Mouse (Mus musculus) olfactory bulb, adult 2 months (tissue): Measurements from ENCODE around the gene Fbxo42. TPM values are rescaled to one million over a fixed set of nuclear protein-coding genes. Genes with fewer than 3 reads are reported as not detected.

Experiments used
- H3K27ac ChIP-seq: fragments of 200-500 bp; 2 replicates; pipeline ENCODE4 v1.5.1; 2012; ENCODE audit warnings: low read depth, low read length; ENCODE audit not compliant: insufficient read depth
- H3K4me1 ChIP-seq: fragments of 200-500 bp; 2 replicates; pipeline ENCODE4 v1.6.1; 2012; ENCODE audit warnings: low read length; ENCODE audit not compliant: control insufficient read depth, insufficient read depth
- H3K4me3 ChIP-seq: fragments of 200-500 bp; 2 replicates; pipeline ENCODE4 v1.5.1; 2012; ENCODE audit warnings: mild to moderate bottlenecking, low read depth, low read length, moderate library complexity; ENCODE audit not compliant: insufficient read depth
- CTCF ChIP-seq: fragments of 200-500 bp; IDR thresholded peaks from 2 replicates; pipeline ENCODE4 v1.5.1; 2012; ENCODE audit warnings: low read depth, mild to moderate bottlenecking, low read length, moderate library complexity; ENCODE audit not compliant: insufficient read depth
- POLR2A ChIP-seq: fragments of 200-500 bp; IDR thresholded peaks from 2 replicates; pipeline ENCODE4 v1.6.1; 2012; ENCODE audit warnings: mild to moderate bottlenecking, low read depth, low read length, moderate library complexity; ENCODE audit not compliant: insufficient read depth
- WGBS: fragments of 180-500 bp; shearing (Covaris S2); methylation state at CpG from one replicate; pipeline ENCODE4 v1.1.7; 2018; 5-methylcytosine and 5-hydroxymethylcytosine counted together
- polyA plus RNA-seq: library from polyadenylated mRNA; stranded (reverse); fragments of >200 nt; gene quantifications from 2 replicates; pipeline ENCODE4 v1.2.4, GENCODE M21; 2012; ENCODE audit warnings: low replicate concordance; ENCODE audit not compliant: missing spikeins, insufficient read depth, insufficient read length

The Fbxo42 gene
- polyA plus RNA-seq, 1 experiment, result 51.1 TPM

DNA sequence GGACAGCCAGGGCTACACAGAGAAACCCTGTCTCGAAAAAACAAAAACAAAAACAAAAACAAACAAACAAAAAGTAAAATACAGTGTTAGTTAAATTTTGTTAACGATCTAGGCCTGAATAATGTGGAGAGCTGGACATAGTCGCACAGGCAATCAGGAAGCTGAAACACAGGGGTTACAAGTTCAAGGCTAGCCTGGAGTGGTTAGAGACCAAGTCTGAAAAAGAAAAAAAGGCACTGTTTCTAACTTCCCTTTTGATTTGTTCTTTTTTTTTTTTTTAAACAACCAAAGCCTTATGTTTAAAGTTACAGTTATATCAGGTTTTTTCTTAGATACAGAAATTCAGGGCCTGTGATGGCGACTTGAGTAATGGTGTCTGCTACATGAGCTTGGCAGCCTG, 12.5 kb downstream of the Fbxo42 start:
- TF ChIP-seq POLR2A, result no peak
- no peak for TF ChIP-seq CTCF
- no peak overlapping the region for H3K4me3 ChIP-seq
- H3K27ac ChIP-seq, result no peak overlapping the region
- 85% methylated on average over 4 of the region's 4 CpGs for WGBS
- peaks cover 9% of the 10 kb centered on the region for H3K4me1 ChIP-seq

DNA sequence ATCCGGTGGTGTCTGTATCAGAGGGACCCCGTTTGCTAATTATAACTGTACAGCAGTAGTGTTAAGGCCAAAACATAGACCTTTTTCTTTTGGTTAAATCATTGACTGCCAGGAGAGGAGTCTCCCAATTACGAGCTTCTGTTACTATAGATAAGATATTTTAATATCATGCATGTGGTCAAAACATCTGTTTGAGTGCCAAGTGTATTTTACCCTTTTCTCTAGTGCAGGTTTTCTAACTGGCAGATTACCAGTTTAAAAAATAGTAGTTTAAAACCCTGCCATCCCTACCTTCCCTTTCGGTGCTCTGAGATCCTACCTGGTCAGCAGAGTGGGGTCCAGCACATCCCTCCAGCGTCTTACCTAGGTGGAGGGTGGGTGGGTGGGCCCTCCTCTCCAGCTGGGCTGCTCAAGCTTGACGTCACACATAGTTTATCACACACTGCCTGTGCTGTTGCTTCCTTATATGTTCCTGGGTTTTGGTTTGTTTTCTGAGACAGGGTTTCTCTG, 14.0 kb downstream of the Fbxo42 start:
- Histone ChIP-seq H3K27ac (no peak overlapping the region), H3K4me3 (no peak overlapping the region), H3K4me1 (peaks cover 12% of the 10 kb centered on the region)
- no peak for TF ChIP-seq CTCF
- no peak for TF ChIP-seq POLR2A
- 66% methylated on average over 6 of the region's 6 CpGs for WGBS

DNA sequence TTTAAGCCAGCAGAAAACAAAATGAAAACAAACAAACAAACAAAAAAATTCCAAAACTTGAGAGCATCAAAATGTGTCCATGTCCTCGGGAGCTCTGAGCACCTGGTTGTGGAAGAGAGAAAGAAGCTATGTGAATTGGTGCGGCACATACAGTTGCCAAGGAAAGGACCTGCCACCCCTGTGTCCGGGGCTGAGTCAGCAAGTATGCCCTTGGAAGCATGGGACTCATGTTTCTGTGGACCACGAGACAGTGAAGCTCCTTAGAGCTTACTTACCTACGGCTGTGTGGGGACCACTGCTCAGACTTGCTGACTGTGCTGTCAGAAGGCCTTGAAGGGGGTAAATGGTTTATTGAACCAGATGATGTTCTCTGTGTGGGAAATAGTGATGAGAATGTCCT, 16.0 kb downstream of the Fbxo42 start:
- Histone ChIP-seq H3K4me3 (no peak overlapping the region), H3K4me1 (peaks cover 8% of the 10 kb centered on the region), H3K27ac (no peak overlapping the region)
- TF ChIP-seq POLR2A, result no peak
- no peak for TF ChIP-seq CTCF
- 89% methylated on average over 5 of the region's 5 CpGs for WGBS

DNA sequence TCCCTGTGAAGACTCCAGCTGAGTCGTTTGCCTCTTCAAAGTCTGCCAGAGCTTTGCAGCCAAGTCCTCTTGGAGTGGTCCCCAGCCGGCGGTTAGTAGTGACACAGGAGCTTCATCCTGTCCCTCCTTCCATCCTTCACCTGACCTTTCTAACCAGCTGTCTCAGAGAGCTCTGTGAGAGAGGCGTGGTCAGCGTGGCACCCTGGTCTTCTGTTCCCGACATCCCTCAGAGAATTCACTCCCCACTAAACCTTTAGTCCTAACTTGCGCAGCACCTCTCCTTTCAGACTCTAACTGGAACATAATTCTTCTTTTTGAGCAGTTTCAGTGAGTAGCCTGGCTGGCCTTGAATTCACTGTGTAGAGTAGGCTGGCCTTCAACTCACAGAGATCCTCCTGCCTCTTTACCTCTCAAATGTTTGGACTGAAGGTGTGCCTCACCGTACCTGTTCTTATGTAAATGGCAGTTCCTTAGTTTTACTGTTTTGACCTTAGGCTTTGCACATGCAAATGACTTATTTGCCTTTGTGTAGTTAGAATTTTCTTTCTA, 18.1 kb downstream of the Fbxo42 start:
- Histone ChIP-seq H3K4me3 (no peak overlapping the region), H3K4me1 (peaks cover 6% of the 10 kb centered on the region), H3K27ac (no peak overlapping the region)
- 73% methylated on average over 8 of the region's 8 CpGs for WGBS
- TF ChIP-seq POLR2A (no peak), CTCF (no peak)

DNA sequence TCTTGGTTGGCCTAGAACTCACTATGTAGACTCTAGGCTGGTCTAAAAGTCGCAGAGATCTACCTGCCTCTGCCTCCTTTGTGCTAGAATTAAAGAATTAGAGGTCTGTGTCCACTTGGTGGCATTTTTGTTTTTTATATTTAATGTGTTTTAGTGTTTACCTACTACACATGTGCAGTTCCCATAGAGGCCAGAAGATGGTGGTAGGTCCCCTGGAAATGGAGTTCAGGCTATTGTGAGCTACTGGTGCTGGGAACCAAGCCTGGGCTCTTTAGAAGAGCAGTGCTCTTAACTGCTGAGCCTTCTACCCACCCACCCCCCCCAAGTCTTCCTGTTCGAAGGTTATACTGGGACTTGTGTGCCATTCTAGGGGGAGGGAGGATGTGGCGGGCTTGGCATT, 19.4 kb downstream of the Fbxo42 start:
- no peak for TF ChIP-seq POLR2A
- TF ChIP-seq CTCF, result no peak
- no peak overlapping the region for H3K4me3 ChIP-seq
- 95% methylated on average over 3 of the region's 3 CpGs for WGBS
- H3K4me1 ChIP-seq, result peaks cover 7% of the 10 kb centered on the region
- H3K27ac ChIP-seq, result no peak overlapping the region

DNA sequence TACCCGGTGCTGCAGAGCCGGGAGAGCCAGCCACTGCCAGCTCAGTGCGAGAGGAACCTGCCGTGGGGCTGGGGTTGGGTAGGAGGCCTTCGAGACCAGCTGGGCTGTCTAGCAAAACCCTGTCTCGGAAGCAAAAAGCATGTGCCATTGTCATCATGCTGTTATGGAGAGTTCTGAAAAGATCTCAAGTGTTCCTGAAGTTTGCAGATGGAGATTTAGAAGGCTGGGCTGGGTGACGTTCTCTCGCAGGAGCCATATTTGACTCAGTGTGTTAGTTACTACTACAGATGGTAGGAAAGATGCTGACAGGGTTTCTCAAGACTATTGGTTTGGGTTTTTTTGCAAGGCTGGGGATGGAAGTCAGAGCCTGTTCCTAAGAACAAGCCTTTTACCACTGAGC, 24.4 kb downstream of the Fbxo42 start:
- H3K27ac ChIP-seq, result no peak overlapping the region
- 86% methylated on average over 8 of the region's 8 CpGs for WGBS
- no peak overlapping the region for H3K4me3 ChIP-seq
- H3K4me1 ChIP-seq, result peaks cover 9% of the 10 kb centered on the region
- TF ChIP-seq CTCF, result no peak
- TF ChIP-seq POLR2A, result no peak

DNA sequence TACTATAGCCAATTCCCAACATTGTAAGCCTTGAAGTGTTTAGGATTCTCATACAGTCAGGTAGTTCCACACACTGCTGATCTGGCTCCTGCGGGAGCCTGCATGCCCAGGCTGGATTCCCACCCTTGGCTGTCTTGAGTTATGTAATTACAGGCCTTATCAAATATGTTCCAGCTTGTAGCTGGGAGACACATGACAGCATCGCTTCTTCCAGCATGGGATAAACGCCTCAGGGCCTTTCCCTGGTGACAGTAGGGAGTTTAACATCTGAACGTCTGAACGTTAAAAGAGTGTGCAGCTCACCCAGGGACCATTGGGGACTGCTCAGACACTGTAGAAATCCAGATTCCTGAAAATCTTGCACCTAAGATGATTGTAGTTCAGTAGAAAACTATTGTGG, 28.1 kb downstream of the Fbxo42 start:
- no peak overlapping the region for H3K27ac ChIP-seq
- TF ChIP-seq CTCF (no peak), POLR2A (no peak)
- no peak overlapping the region for H3K4me3 ChIP-seq
- WGBS, result 29% methylated on average over 5 of the region's 5 CpGs
- peaks cover 16% of the 10 kb centered on the region for H3K4me1 ChIP-seq

DNA sequence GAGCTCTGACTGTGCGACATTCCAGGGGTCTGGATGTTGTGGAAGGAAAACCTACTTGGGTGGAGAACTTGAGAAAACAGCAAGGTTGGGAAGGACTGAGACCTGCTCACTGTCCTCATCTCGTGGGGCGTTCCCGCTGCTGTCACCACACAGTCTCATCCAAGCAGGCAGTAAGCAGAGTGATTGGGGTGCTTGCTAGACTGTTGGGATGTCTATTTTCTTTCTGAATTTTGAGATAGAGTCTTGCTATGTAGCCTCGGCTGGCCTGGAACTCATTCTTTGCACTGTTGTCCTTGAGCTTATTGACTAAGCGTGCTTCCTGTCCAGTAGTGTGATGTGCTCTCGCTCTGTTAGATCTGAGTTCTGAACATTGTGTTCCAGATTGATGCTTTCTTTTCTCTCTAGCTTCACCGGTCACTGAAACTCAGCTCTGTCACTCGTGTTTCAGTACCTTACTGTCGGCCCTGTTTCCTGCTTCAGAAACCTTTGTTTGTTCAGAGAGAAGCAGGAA, 28.7 kb downstream of the Fbxo42 start:
- Histone ChIP-seq H3K4me1 (peaks cover 16% of the 10 kb centered on the region), H3K4me3 (no peak overlapping the region), H3K27ac (0 out of 2 replicates have a peak overlapping the region, but pooled peaks have one; percentile 15)
- no peak for TF ChIP-seq POLR2A
- TF ChIP-seq CTCF, result no peak
- 77% methylated on average over 10 of the region's 10 CpGs for WGBS

DNA sequence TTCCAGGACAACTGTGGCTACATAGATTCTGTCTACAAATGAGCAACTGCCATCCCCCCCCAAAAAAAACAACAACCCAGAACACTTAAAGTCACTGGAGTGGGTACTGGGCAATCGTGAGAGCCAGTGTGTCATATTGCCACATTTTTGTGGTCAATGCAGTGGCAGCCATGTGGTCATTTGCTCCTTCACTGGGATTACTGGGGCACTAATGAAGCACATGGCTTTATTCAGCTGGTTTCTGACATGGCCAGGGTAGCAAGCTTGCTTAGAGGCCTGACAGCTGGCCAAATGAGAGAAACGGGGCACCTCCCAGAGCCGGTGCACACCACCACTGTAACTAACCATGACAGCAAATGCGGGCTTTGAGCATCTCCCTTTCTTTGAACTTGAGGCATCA, 30.8 kb downstream of the Fbxo42 start:
- no peak for TF ChIP-seq CTCF
- TF ChIP-seq POLR2A, result no peak
- Histone ChIP-seq H3K27ac (no peak overlapping the region), H3K4me1 (peaks cover 12% of the 10 kb centered on the region), H3K4me3 (no peak overlapping the region)
- WGBS, result 46% methylated on average over 4 of the region's 4 CpGs
